Mouse (Mus musculus) lung, adult 2 months (tissue): ENCODE measurements around the gene Il19. TPM values are rescaled to one million over a fixed set of nuclear protein-coding genes. Genes with fewer than 3 reads are reported as not detected.

ENCODE experiments used
- DNase-seq: peaks from one replicate; pipeline ENCODE4 v3.0.0; 2022
- H3K4me1 ChIP-seq: fragments of 200-500 bp; 2 replicates; pipeline ENCODE4 v1.6.1; 2011; ENCODE audit warnings: low read length; ENCODE audit not compliant: control insufficient read depth, insufficient read depth
- H3K4me3 ChIP-seq: fragments of 200-500 bp; replicated peaks from 2 replicates; pipeline ENCODE3; 2011; ENCODE audit warnings: low read depth, mild to moderate bottlenecking, control low read depth, low read length; ENCODE audit errors: extremely low read depth
- CTCF ChIP-seq: fragments of 200-500 bp; IDR thresholded peaks from 2 replicates; pipeline ENCODE4 v1.5.1; 2011; ENCODE audit warnings: mild to moderate bottlenecking, low read length, control low read depth; ENCODE audit not compliant: insufficient read depth
- POLR2A ChIP-seq: fragments of 200-500 bp; IDR thresholded peaks from 2 replicates; pipeline ENCODE4 v1.6.1; 2011; ENCODE audit warnings: low read depth, mild to moderate bottlenecking, control low read depth, low read length, borderline replicate concordance; ENCODE audit errors: extremely low read depth
- WGBS: fragments of 180-500 bp; shearing (Covaris S2); methylation state at CpG from one replicate; pipeline ENCODE4 v1.1.7; 2018; 5-methylcytosine and 5-hydroxymethylcytosine counted together
- polyA plus RNA-seq: library from polyadenylated mRNA; depleted of rRNA; stranded (reverse); fragments of >200 nt; gene quantifications from 2 replicates; pipeline ENCODE4 v1.2.3, GENCODE M21; 2012; rRNA removed

The Il19 gene
- polyA plus RNA-seq, 1 experiment: not detected

DNA sequence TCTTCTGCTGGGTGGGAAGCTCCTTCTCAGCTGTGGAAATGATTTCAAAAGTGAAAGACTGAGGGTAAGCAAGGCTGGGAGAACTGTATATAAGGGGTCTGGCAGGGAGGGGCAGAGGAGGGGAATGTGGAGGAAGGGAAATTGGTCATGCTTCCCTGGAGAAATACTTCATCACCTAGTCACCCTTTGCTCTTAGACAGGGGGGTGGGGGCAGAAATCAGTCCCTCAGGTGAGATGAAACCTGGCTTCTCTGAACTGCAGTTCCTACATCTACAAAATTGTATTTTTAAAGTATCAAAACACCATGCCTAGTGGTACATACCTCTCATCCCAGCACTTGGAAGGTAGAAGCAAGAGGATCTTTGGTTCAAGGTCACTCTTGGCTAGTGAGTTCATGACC lies 52.6 kb downstream of the Il19 start, which contains the start of gene Il24:
TSS of gene Il24 (minus strand) at position 101 of the 400 bp plus-strand sequence.
- H3K4me1 ChIP-seq: no peaks in the 10 kb centered on the region
- DNase-seq: no peak
- TF ChIP-seq POLR2A (no peak), CTCF (no peak)
- no peak within 1 kb of the TSS for H3K4me3 ChIP-seq

DNA sequence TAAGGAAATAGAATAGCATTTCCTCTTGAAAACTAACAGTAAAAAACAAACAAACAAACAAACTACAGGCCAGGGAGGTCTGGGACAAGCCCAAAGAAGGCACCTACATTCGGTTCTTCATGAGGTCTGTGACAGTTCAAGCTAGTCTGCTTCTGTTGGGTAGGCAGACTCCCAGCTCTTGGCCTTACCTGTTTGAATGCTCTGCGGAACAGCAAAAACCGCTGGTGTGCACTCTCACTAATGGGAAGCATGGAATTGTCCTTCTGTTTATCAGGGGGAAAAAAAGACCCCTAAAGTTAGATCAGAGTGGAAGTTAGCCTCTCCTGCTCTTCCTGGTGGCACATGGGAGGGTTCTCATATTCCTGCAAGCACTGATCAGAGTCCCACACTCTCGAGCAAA lies 56.8 kb downstream of the Il19 start:
- no peak for TF ChIP-seq CTCF
- TF ChIP-seq POLR2A: no peak
- WGBS: 79% methylated on average over 4 of the region's 4 CpGs
- no peaks in the 10 kb centered on the region for H3K4me1 ChIP-seq
- DNase-seq: no peak
- no peak overlapping the region for H3K4me3 ChIP-seq

Other genes with a start within 250 kb of the Il19 start
- 0.10 TPM in 1 of 2 replicates, not detected in the other for gene Gm29427, start 224.3 kb downstream of the Il19 start, polyA plus RNA-seq
- 2.2 and 3.1 TPM in 2 replicates for gene Yod1, start 222.8 kb downstream of the Il19 start, polyA plus RNA-seq
- 16.7 and 23.7 TPM in 2 replicates for gene Pfkfb2, start 210.9 kb downstream of the Il19 start, polyA plus RNA-seq
- gene AA986860, start 208.1 kb downstream of the Il19 start, polyA plus RNA-seq: 25.6 and 35.4 TPM in 2 replicates
- 0.71 and 1.3 TPM in 2 replicates for gene Fcamr, start 139.2 kb downstream of the Il19 start, polyA plus RNA-seq
- 15.2 and 21.6 TPM in 2 replicates for gene Pigr, start 113.4 kb downstream of the Il19 start, polyA plus RNA-seq
- 21.9 and 25.0 TPM in 2 replicates for gene Fcmr, start 74.4 kb downstream of the Il19 start, polyA plus RNA-seq
- not detected in 2 replicates for gene Il24, start 52.7 kb downstream of the Il19 start, polyA plus RNA-seq
- gene Il20, start 28.7 kb downstream of the Il19 start, polyA plus RNA-seq: not detected in 2 replicates
- gene Il10, start 79.7 kb upstream of the Il19 start, polyA plus RNA-seq: 0.08 TPM in 1 of 2 replicates, not detected in the other
- 91.4 and 120 TPM in 2 replicates for gene Mapkapk2, start 157.7 kb upstream of the Il19 start, polyA plus RNA-seq
- 1.9 and 2.7 TPM in 2 replicates for gene Dyrk3, start 198.2 kb upstream of the Il19 start, polyA plus RNA-seq
- 26.4 and 31.9 TPM in 2 replicates for gene Eif2d, start 213.1 kb upstream of the Il19 start, polyA plus RNA-seq